Comparison of ENCODE assay signal across 23 mouse cellular contexts in genomic region chr16:29833875-29834274, GRCm38 (mm10).
DNase-seq lines count a peak whose midpoint lies in the region; ATAC-seq and TF ChIP-seq lines count a peak whose summit lies in the region.
"Had no signal": no experiment of that assay in that cellular context is flagged by ENCODE, and none has a peak within 500 bp of the region (broad histone marks: within the 10 kb centered on the region; RNA-seq: fewer than 3 reads in every experiment).

No protein-coding gene starts in this region.

- WGBS in intestine, embryonic 16.5 days, result 64% methylated on average over 6 of the region's 6 CpGs
- WGBS in limb, embryonic 10.5 days, result 78% methylated on average over 6 of the region's 6 CpGs

- no peak for ATAC-seq in erythroblast, adult 5-6 weeks (replicated peaks; ENCODE audit: low FRiP score, poor library complexity, severe bottlenecking)
- ATAC-seq in intestine, embryonic 16.5 days, result peak; percentile 81
- ATAC-seq in megakaryocyte progenitor cell, adult 5-6 weeks (replicated peaks; ENCODE audit: poor library complexity), result peak; percentile 95
- ATAC-seq: hindbrain, postnatal 0 days had no signal

- TF ChIP-seq CTCF in MEL (IDR thresholded peaks at IDR 0.05 in 2 of 3, conservative IDR thresholded peaks at IDR 0.05 in 1 of 3; ENCODE audit: control insufficient read depth in 1 of 3, insufficient read depth in 1 of 3, low read depth in 2 of 3, low read length in 3 of 3, poor library complexity in 1 of 3, severe bottlenecking in 1 of 3), result no peak

- TF ChIP-seq EP300 in MEL (IDR thresholded peaks at IDR 0.05; ENCODE audit: low read depth in 1 of 2, low read length in 2 of 2), result peak; percentile 71 to 83

- no peak; a peak in 1 of 4 replicates for TF ChIP-seq POLR2A in MEL (IDR thresholded peaks at IDR 0.05; ENCODE audit: control insufficient read depth in 1 of 2, insufficient read depth in 1 of 2, low read depth in 1 of 2, low read length in 2 of 2, poor library complexity in 1 of 2)

- H3K4me1 ChIP-seq in erythroblast, embryonic 14.5 days (ENCODE audit: control insufficient read depth), result peaks cover 11% of the 10 kb centered on the region
- peaks cover 4 to 29% of the 10 kb centered on the region in 2 experiments; a peak in 3 of 4 replicates for H3K4me1 ChIP-seq in MEL (ENCODE audit: control insufficient read depth in 1 of 2, insufficient read depth in 2 of 2, low read length in 2 of 2)
- H3K4me1 ChIP-seq in intestine, embryonic 16.5 days (ENCODE audit: control insufficient read depth, insufficient read depth, low read length), result peaks cover 10% of the 10 kb centered on the region; the same call in 1 of the 2 replicates
- H3K4me1 ChIP-seq in limb, embryonic 10.5 days, result peaks cover 57% of the 10 kb centered on the region

- no peak overlapping the region for H3K4me2 ChIP-seq in intestine, embryonic 16.5 days (ENCODE audit: low read depth, low read length)
- H3K4me2 ChIP-seq: embryonic facial prominence, embryonic 15.5 days; forebrain, embryonic 12.5 days; limb, embryonic 15.5 days; lung, embryonic 15.5 days; midbrain, embryonic 12.5 days; neural tube, embryonic 12.5 days had no signal

- peak overlapping the region; percentile 96 for H3K27ac ChIP-seq in MEL (ENCODE audit: control insufficient read depth, low read depth, low read length)
- no peak overlapping the region; the same call in 1 of the 2 replicates for H3K27ac ChIP-seq in intestine, embryonic 16.5 days (ENCODE audit: low read length)
- no peak overlapping the region for H3K27ac ChIP-seq in limb, embryonic 10.5 days
- H3K27ac ChIP-seq: embryonic facial prominence, embryonic 15.5 days; forebrain, embryonic 12.5 days; heart, adult 2 months; hindbrain, embryonic 10.5 days; hindbrain, postnatal 0 days; limb, embryonic 15.5 days; lung, embryonic 15.5 days; midbrain, embryonic 12.5 days; neural tube, embryonic 12.5 days had no signal

- no peaks in the 10 kb centered on the region for H3K9me3 ChIP-seq in erythroblast, embryonic 14.5 days (ENCODE audit: control insufficient read depth, low read length)
- no peaks in the 10 kb centered on the region for H3K9me3 ChIP-seq in MEL (replicated peaks; ENCODE audit: insufficient read depth, low read length)
- no peaks in the 10 kb centered on the region for H3K9me3 ChIP-seq in intestine, embryonic 16.5 days (ENCODE audit: control insufficient read depth, low read length)
- no peaks in the 10 kb centered on the region for H3K9me3 ChIP-seq in limb, embryonic 10.5 days (replicated peaks)
- H3K9me3 ChIP-seq: embryonic facial prominence, embryonic 15.5 days; forebrain, embryonic 12.5 days; hindbrain, embryonic 10.5 days; limb, embryonic 15.5 days; lung, embryonic 15.5 days; midbrain, embryonic 12.5 days; neural tube, embryonic 12.5 days had no signal

- peaks cover 10% of the 10 kb centered on the region for H3K79me2 ChIP-seq in MEL (ENCODE audit: control insufficient read depth, insufficient read depth, low read length, poor library complexity)

- H3K27me3 ChIP-seq in erythroblast, embryonic 14.5 days (ENCODE audit: control insufficient read depth), result no peaks in the 10 kb centered on the region
- no peaks in the 10 kb centered on the region for H3K27me3 ChIP-seq in MEL (ENCODE audit: control insufficient read depth in 1 of 2, insufficient read depth in 2 of 2, low read length in 2 of 2)
- no peaks in the 10 kb centered on the region for H3K27me3 ChIP-seq in intestine, embryonic 16.5 days (replicated peaks; ENCODE audit: control insufficient read depth, insufficient read depth, low read length)
- no peaks in the 10 kb centered on the region for H3K27me3 ChIP-seq in limb, embryonic 10.5 days (ENCODE audit: low read depth, poor library complexity, severe bottlenecking)
- H3K27me3 ChIP-seq: embryonic facial prominence, embryonic 15.5 days; limb, embryonic 15.5 days; lung, embryonic 15.5 days had no signal

- TF ChIP-seq RAD21 in MEL (IDR thresholded peaks at IDR 0.05; ENCODE audit: low read depth, low read length), result no peak

- peak overlapping the region; percentile 15 for H3K4me3 ChIP-seq in erythroblast, embryonic 14.5 days (replicated peaks)
- peak overlapping the region; percentile 72 to 79 for H3K4me3 ChIP-seq in MEL (ENCODE audit: control insufficient read depth in 1 of 2, insufficient read depth in 1 of 2, low read depth in 2 of 2, low read length in 2 of 2)
- H3K4me3 ChIP-seq in intestine, embryonic 16.5 days (ENCODE audit: low read length), result no peak overlapping the region
- no peak overlapping the region for H3K4me3 ChIP-seq in limb, embryonic 10.5 days
- H3K4me3 ChIP-seq: embryonic facial prominence, embryonic 15.5 days; forebrain, embryonic 12.5 days; heart, adult 2 months; hindbrain, embryonic 10.5 days; limb, embryonic 15.5 days; lung, embryonic 15.5 days; midbrain, embryonic 12.5 days; neural tube, embryonic 12.5 days had no signal

- H3K9ac ChIP-seq in MEL (ENCODE audit: control insufficient read depth, low read depth, low read length, poor library complexity, severe bottlenecking), result peak overlapping the region; percentile 87
- no peak overlapping the region for H3K9ac ChIP-seq in intestine, embryonic 16.5 days (ENCODE audit: low read depth, low read length)
- H3K9ac ChIP-seq: embryonic facial prominence, embryonic 15.5 days; forebrain, embryonic 12.5 days; limb, embryonic 15.5 days; lung, embryonic 15.5 days; midbrain, embryonic 12.5 days; neural tube, embryonic 12.5 days had no signal

- peak; percentile 83 for DNase-seq in MEL (ENCODE audit: low read depth, low spot score)
- DNase-seq in limb, embryonic 10.5 days (ENCODE audit: low spot score), result no peak
- DNase-seq in testis, postnatal 10 days (ENCODE audit: low spot score), result no peak
- DNase-seq: adrenal gland, postnatal 14 days; cerebellum, adult 11 months; cerebellum, postnatal 14 days; gastrocnemius, postnatal 10 days; heart, adult 2 months; kidney, adult 8-10 months; lung, postnatal 4 days; thymus, postnatal 14 days had no signal

- H3K36me3 ChIP-seq in erythroblast, embryonic 14.5 days (ENCODE audit: control insufficient read depth), result no peaks in the 10 kb centered on the region
- H3K36me3 ChIP-seq in MEL (ENCODE audit: control insufficient read depth in 1 of 2, insufficient read depth in 2 of 2, low read length in 2 of 2), result peaks cover 2 to 19% of the 10 kb centered on the region in 2 experiments
- H3K36me3 ChIP-seq in intestine, embryonic 16.5 days (ENCODE audit: control insufficient read depth, insufficient read depth, low read length), result no peaks in the 10 kb centered on the region
- H3K36me3 ChIP-seq in limb, embryonic 10.5 days, result no peaks in the 10 kb centered on the region
- H3K36me3 ChIP-seq: embryonic facial prominence, embryonic 15.5 days; forebrain, embryonic 12.5 days; hindbrain, embryonic 10.5 days; limb, embryonic 15.5 days; lung, embryonic 15.5 days; midbrain, embryonic 12.5 days; neural tube, embryonic 12.5 days had no signal

TF ChIP-seq in MEL, 35 proteins besides CTCF, POLR2A, EP300 and RAD21 (continues in another document):
- TF ChIP-seq SIN3A (IDR thresholded peaks at IDR 0.05; ENCODE audit: low read length) (peak; percentile 47; the same call in 1 of the 2 replicates), POLR2AphosphoS5 (IDR thresholded peaks at IDR 0.05; ENCODE audit: borderline replicate concordance, low read depth, low read length) (no peak), GABPA (IDR thresholded peaks at IDR 0.05; ENCODE audit: low read depth, low read length) (no peak), USF1 (IDR thresholded peaks at IDR 0.05; ENCODE audit: low read depth, low read length) (no peak), TBP (IDR thresholded peaks at IDR 0.05; ENCODE audit: low read depth, low read length) (peak; percentile 54; the same call in 1 of the 2 replicates), RCOR1 (IDR thresholded peaks at IDR 0.05; ENCODE audit: low read depth, low read length) (no peak), CHD2 (IDR thresholded peaks at IDR 0.05; ENCODE audit: low read length) (no peak), ELF1 (IDR thresholded peaks at IDR 0.05; ENCODE audit: low read depth, low read length) (no peak), BHLHE40 (IDR thresholded peaks at IDR 0.05; ENCODE audit: borderline replicate concordance, low read depth, low read length) (no peak), MXI1 (IDR thresholded peaks at IDR 0.05; ENCODE audit: low read depth, low read length) (peak; percentile 29), ETS1 (IDR thresholded peaks at IDR 0.05; ENCODE audit: low read depth, low read length) (peak; percentile 88), UBTF (IDR thresholded peaks at IDR 0.05; ENCODE audit: borderline replicate concordance, insufficient read depth, low read depth, low read length) (no peak), TAL1 (IDR thresholded peaks at IDR 0.05; ENCODE audit: low read length) (no peak), E2F4 (IDR thresholded peaks at IDR 0.05; ENCODE audit: borderline replicate concordance, low read depth, low read length) (no peak), ZC3H11A (IDR thresholded peaks at IDR 0.05; ENCODE audit: low read depth, low read length) (no peak), SMC3 (IDR thresholded peaks at IDR 0.05; ENCODE audit: low read depth, low read length) (no peak), ZKSCAN1 (IDR thresholded peaks at IDR 0.05; ENCODE audit: low read depth, low read length) (no peak), MYB (IDR thresholded peaks at IDR 0.05; ENCODE audit: low read depth, low read length) (peak; percentile 81), NELFE (IDR thresholded peaks at IDR 0.05; ENCODE audit: low read depth, low read length) (no peak; the same call in 1 of the 2 replicates), MAX (IDR thresholded peaks at IDR 0.05; ENCODE audit: low read length) (0 out of 2 replicates have a peak, but pooled peaks have one; percentile 21), GATA1 (IDR thresholded peaks at IDR 0.05; ENCODE audit: low read depth, low read length) (peak; percentile 45), HCFC1 (IDR thresholded peaks at IDR 0.05; ENCODE audit: low read depth, low read length) (no peak), USF2 (IDR thresholded peaks at IDR 0.05; ENCODE audit: borderline replicate concordance in 1 of 2, insufficient read depth in 1 of 2, low read depth in 1 of 2, low read length in 2 of 2) (no peak), NRF1 (IDR thresholded peaks at IDR 0.05; ENCODE audit: insufficient read depth, low read depth, low read length, poor library complexity, severe bottlenecking) (no peak), JUND (IDR thresholded peaks at IDR 0.05; ENCODE audit: low read depth, low read length) (no peak), ZNF384 (IDR thresholded peaks at IDR 0.05; ENCODE audit: low read depth, low read length) (no peak), POLR2AphosphoS2 (IDR thresholded peaks at IDR 0.05; ENCODE audit: low read length) (no peak), MAZ (IDR thresholded peaks at IDR 0.05; ENCODE audit: low read depth, low read length) (no peak), MAFK (IDR thresholded peaks at IDR 0.05; ENCODE audit: borderline replicate concordance, low read depth, low read length) (no peak), ZMIZ1 (IDR thresholded peaks at IDR 0.05; ENCODE audit: low read depth, low read length) (no peak), KAT2A (conservative IDR thresholded peaks at IDR 0.05; ENCODE audit: low read depth, low read length) (no peak)

Comparison
In these comparisons a context has a peak if more than half of its experiments do, and no peak if none do; other contexts are left out.
1. H3K4me3 ChIP-seq: peak in erythroblast, embryonic 14.5 days (single experiment) and MEL (2 of 2); none in intestine, embryonic 16.5 days (single experiment) and limb, embryonic 10.5 days (single experiment).